ENCODE assay signal across 1 mouse cellular context in genomic region chr9:53705992-53706696, GRCm38 (mm10).
TF ChIP-seq lines count a peak whose summit lies in the region.

Gene Rab39, minus strand, starts transcription at chr9:53706232.

TF ChIP-seq in CH12.LX, 34 proteins besides CTCF, POLR2A, EP300 and RAD21 (continued from another document):
- TF ChIP-seq JUN (IDR thresholded peaks at IDR 0.05; ENCODE audit: insufficient read depth, low read depth, low read length) = no peak
